Mouse (Mus musculus): ENCODE measurements around the gene Gm49366. TPM values are rescaled to one million over a fixed set of nuclear protein-coding genes. Genes with fewer than 3 reads are reported as not detected.

Gene Gm49366
- total and polyA plus RNA-seq, 3 experiments = not detected

DNA sequence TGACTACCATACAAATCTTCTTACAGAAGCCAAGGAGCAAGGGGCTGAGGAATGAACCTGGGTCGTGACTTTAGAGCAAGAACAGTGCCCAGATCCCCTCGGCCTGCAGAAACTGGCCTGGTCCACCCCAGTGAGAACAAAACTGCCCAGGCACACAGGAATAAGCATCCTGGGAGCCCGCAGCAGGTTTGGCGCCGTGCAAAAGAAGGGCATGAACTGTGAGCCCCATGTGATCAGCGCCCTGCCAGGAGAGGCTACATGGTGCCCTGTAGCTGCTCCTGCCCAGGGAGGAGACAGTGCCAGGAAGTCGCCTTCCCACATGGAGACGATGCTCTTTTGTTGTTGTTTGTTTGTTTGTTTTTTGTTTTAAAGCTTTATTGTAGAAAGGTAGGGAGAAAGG is 25.9 kb downstream of the Gm49366 start:
- H3K79me2 ChIP-seq (replicated peaks; ENCODE audit: control insufficient read depth, extremely low read depth, insufficient read depth, poor library complexity, severe bottlenecking) = no peaks in the 10 kb centered on the region
- H3K4me3 ChIP-seq (replicated peaks in 1 of 3; ENCODE audit: low read depth in 2 of 3, low read length in 2 of 3, poor library complexity in 1 of 3) = no peak overlapping the region
- H3K27me3 ChIP-seq (replicated peaks) = no peaks in the 10 kb centered on the region
- H3K36me3 ChIP-seq (replicated peaks in 1 of 2; ENCODE audit: control insufficient read depth in 1 of 2, insufficient read depth in 1 of 2, low read length in 1 of 2) = no peaks in the 10 kb centered on the region
- no peak overlapping the region for H3K4me2 ChIP-seq (ENCODE audit: insufficient read depth, low read depth, poor library complexity, severe bottlenecking)
- in situ Hi-C loops (cut with MboI; ENCODE audit: low pct_ligation_motif_present, low pct_unique_long_range_greater_than_20kb, low sequenced_read_pairs) (loop anchor here (25.0 kb wide), 2 partner anchors 102 to 277 kb away; partner anchors contain the start of gene Riox1), dilution Hi-C loops (cut with MboI; ENCODE audit: extremely low pct_ligation_motif_present, extremely low pct_unique_long_range_greater_than_20kb, low sequenced_read_pairs) (no loop called here)
- no peak overlapping the region for H3K9ac ChIP-seq (ENCODE audit: insufficient read depth, low read depth)
- H3K9me3 ChIP-seq (replicated peaks; ENCODE audit: low read length) = peaks cover 2% of the 10 kb centered on the region
- TF ChIP-seq CHD2 (IDR thresholded peaks at IDR 0.05; ENCODE audit: low read length) (no peak), MAFK (IDR thresholded peaks at IDR 0.05; ENCODE audit: insufficient replicate concordance, low read length) (no peak), TCF12 (IDR thresholded peaks at IDR 0.05; ENCODE audit: low read depth, low read length) (no peak), RAD21 (IDR thresholded peaks at IDR 0.05; ENCODE audit: low read depth, low read length) (no peak), NELFE (IDR thresholded peaks at IDR 0.05; ENCODE audit: low read depth, low read length) (no peak), GABPA (IDR thresholded peaks at IDR 0.05; ENCODE audit: insufficient replicate concordance, low read depth, low read length) (no peak), HCFC1 (IDR thresholded peaks at IDR 0.05; ENCODE audit: low read depth, low read length) (no peak), SMC3 (IDR thresholded peaks at IDR 0.05; ENCODE audit: low read depth, low read length) (no peak), KAT2A (IDR thresholded peaks at IDR 0.05; ENCODE audit: insufficient replicate concordance, low read length) (no peak), MYC (IDR thresholded peaks at IDR 0.05; ENCODE audit: low read depth, low read length) (no peak), EP300 (IDR thresholded peaks at IDR 0.05; ENCODE audit: low read length) (no peak), PAX5 (IDR thresholded peaks at IDR 0.05; ENCODE audit: low read length) (no peak), NRF1 (IDR thresholded peaks at IDR 0.05; ENCODE audit: low read depth, low read length) (no peak), CTCF (conservative IDR thresholded peaks at IDR 0.05 in 1 of 2, IDR thresholded peaks at IDR 0.05 in 1 of 2; ENCODE audit: low read depth in 2 of 2, low read length in 2 of 2) (no peak), RCOR1 (conservative IDR thresholded peaks at IDR 0.05; ENCODE audit: low read depth, low read length) (no peak), POLR2A (IDR thresholded peaks at IDR 0.05; ENCODE audit: low read depth, low read length) (no peak), ELF1 (IDR thresholded peaks at IDR 0.05; ENCODE audit: low read depth, low read length) (no peak), USF2 (conservative IDR thresholded peaks at IDR 0.05; ENCODE audit: low read depth, low read length) (no peak), UBTF (IDR thresholded peaks at IDR 0.05; ENCODE audit: low read depth, low read length) (no peak)
- DNase-seq (ENCODE audit: extremely low read depth) = no peak
- H3K27ac ChIP-seq (ENCODE audit: insufficient read depth, low read depth) = no peak overlapping the region
- H3K4me1 ChIP-seq (ENCODE audit: control insufficient read depth in 1 of 2, insufficient read depth in 2 of 2) = no peaks in the 10 kb centered on the region

DNA sequence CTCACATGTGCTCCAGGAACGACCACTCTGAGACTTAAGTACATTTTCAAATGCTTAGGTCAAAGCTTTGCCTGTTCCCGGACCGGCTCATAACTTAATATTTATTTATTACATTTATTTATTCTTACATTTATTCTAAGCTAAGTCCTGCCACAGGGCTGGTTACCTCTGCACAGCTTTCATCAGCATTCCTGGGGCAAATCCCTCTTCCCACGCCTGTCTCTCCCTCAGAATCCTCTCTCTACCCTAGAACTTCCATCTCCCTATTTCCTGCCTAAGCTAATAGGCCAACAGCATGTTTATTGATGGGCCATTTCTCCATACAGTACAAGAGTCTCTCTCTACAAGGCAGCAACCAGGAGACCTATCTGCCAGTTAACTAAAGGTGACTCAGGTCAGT is 29.0 kb downstream of the Gm49366 start:
- in situ Hi-C loops (cut with MboI; ENCODE audit: low pct_ligation_motif_present, low pct_unique_long_range_greater_than_20kb, low sequenced_read_pairs) (loop anchor here (25.0 kb wide), 2 partner anchors 105 to 280 kb away; partner anchors contain the start of gene Riox1), dilution Hi-C loops (cut with MboI; ENCODE audit: extremely low pct_ligation_motif_present, extremely low pct_unique_long_range_greater_than_20kb, low sequenced_read_pairs) (no loop called here)
- peaks cover 2% of the 10 kb centered on the region for H3K9me3 ChIP-seq (replicated peaks; ENCODE audit: low read length)
- no peaks in the 10 kb centered on the region for H3K79me2 ChIP-seq (replicated peaks; ENCODE audit: control insufficient read depth, extremely low read depth, insufficient read depth, poor library complexity, severe bottlenecking)
- no peak overlapping the region for H3K4me2 ChIP-seq (ENCODE audit: insufficient read depth, low read depth, poor library complexity, severe bottlenecking)
- H3K4me3 ChIP-seq (replicated peaks in 1 of 3; ENCODE audit: low read depth in 2 of 3, low read length in 2 of 3, poor library complexity in 1 of 3) = no peak overlapping the region
- H3K9ac ChIP-seq (ENCODE audit: insufficient read depth, low read depth) = no peak overlapping the region
- H3K36me3 ChIP-seq (replicated peaks in 1 of 2; ENCODE audit: control insufficient read depth in 1 of 2, insufficient read depth in 1 of 2, low read length in 1 of 2) = no peaks in the 10 kb centered on the region
- TF ChIP-seq GABPA (IDR thresholded peaks at IDR 0.05; ENCODE audit: insufficient replicate concordance, low read depth, low read length) (no peak), ZNF384 (IDR thresholded peaks at IDR 0.05; ENCODE audit: low read depth, low read length) (no peak), PAX5 (IDR thresholded peaks at IDR 0.05; ENCODE audit: low read length) (no peak), EP300 (IDR thresholded peaks at IDR 0.05; ENCODE audit: low read length) (no peak), ELF1 (IDR thresholded peaks at IDR 0.05; ENCODE audit: low read depth, low read length) (no peak), CHD1 (IDR thresholded peaks at IDR 0.05; ENCODE audit: low read depth, low read length) (no peak), RAD21 (IDR thresholded peaks at IDR 0.05; ENCODE audit: low read depth, low read length) (no peak), TBP (conservative IDR thresholded peaks at IDR 0.05; ENCODE audit: low read depth, low read length) (no peak), POLR2A (IDR thresholded peaks at IDR 0.05; ENCODE audit: low read depth, low read length) (no peak)
- H3K27me3 ChIP-seq (replicated peaks) = no peaks in the 10 kb centered on the region
- no peak for DNase-seq (ENCODE audit: extremely low read depth)
- no peaks in the 10 kb centered on the region for H3K4me1 ChIP-seq (ENCODE audit: control insufficient read depth in 1 of 2, insufficient read depth in 2 of 2)
- H3K27ac ChIP-seq (ENCODE audit: insufficient read depth, low read depth) = no peak overlapping the region

Measured in CH12.LX (cell line).